Mouse (Mus musculus) lung, embryonic 16.5 days (tissue): ENCODE data around the gene Gart. TPM values are rescaled to one million over a fixed set of nuclear protein-coding genes. Genes with fewer than 3 reads are reported as not detected.

ENCODE experiments used
- ATAC-seq: fragments of 200-750 bp; cut with Nextera tagmentation; 2 replicates; pipeline ENCODE4 v1.8.0; 2017; ENCODE audit warnings: low read depth, mild to moderate bottlenecking, moderate library complexity
- H3K27ac ChIP-seq: fragments of 300-500 bp; sonication (generic); 2 replicates; pipeline ENCODE4 v1.5.1; 2014; ENCODE audit warnings: mild to moderate bottlenecking, control low read depth, low read length
- H3K27me3 ChIP-seq: fragments of 300-500 bp; sonication (generic); 2 replicates; pipeline ENCODE4 v1.6.1; 2014; ENCODE audit warnings: low read depth, low read length, mixed read lengths; ENCODE audit not compliant: control insufficient read depth, insufficient read depth
- H3K36me3 ChIP-seq: fragments of 300-500 bp; sonication (generic); 2 replicates; pipeline ENCODE4 v1.6.1; 2014; ENCODE audit warnings: low read length; ENCODE audit not compliant: control insufficient read depth, insufficient read depth
- H3K4me1 ChIP-seq: fragments of 300-500 bp; sonication (generic); replicated peaks from 2 replicates; pipeline ENCODE4 v1.6.1; 2014; ENCODE audit warnings: low read length, mixed read lengths; ENCODE audit not compliant: control insufficient read depth, insufficient read depth
- H3K4me2 ChIP-seq: fragments of 300-500 bp; sonication (generic); 2 replicates; pipeline ENCODE4 v1.6.1; 2014; ENCODE audit warnings: low read depth, low read length, control low read depth
- H3K4me3 ChIP-seq: fragments of 300-500 bp; sonication (generic); 2 replicates; pipeline ENCODE4 v1.5.1; 2014; ENCODE audit warnings: mild to moderate bottlenecking, low read length, control low read depth
- H3K9ac ChIP-seq: fragments of 300-500 bp; sonication (generic); 2 replicates; pipeline ENCODE4 v1.6.1; 2014; ENCODE audit warnings: low read length, control low read depth
- H3K9me3 ChIP-seq: fragments of 300-500 bp; sonication (generic); 2 replicates; pipeline ENCODE4 v1.6.1; 2016; ENCODE audit warnings: low read length; ENCODE audit not compliant: control insufficient read depth
- WGBS: fragments of 180-500 bp; shearing (Covaris S2); extraction: QIAGEN DNeasy Blood & Tissue Kit; methylation state at CpG from one replicate; pipeline ENCODE4 v1.1.7; 2014; 5-methylcytosine and 5-hydroxymethylcytosine counted together
- polyA plus RNA-seq: library from polyadenylated mRNA; unstranded; fragments of >200 nt; fragmentation: Nextera tagmentation; extraction: Ambion mirVana; gene quantifications from 2 replicates; pipeline ENCODE4 v1.2.1, GENCODE M21; 2015

Gene Gart
- polyA plus RNA-seq = 92.7 and 98.9 TPM in 2 replicates

- under 1% methylated on average over 58 of the region's 59 CpGs for WGBS
- H3K36me3 ChIP-seq = peaks cover under 1% of the 10 kb centered on the region; the same call in 1 of the 2 replicates
- H3K4me2 ChIP-seq = peak within 1 kb of the TSS; percentile 98
Measured at GRCm38 (mm10) chr16:91646681-91647419, at the start of gene Gart. TSS of gene Gart (minus strand) at chr16:91646952.

DNA sequence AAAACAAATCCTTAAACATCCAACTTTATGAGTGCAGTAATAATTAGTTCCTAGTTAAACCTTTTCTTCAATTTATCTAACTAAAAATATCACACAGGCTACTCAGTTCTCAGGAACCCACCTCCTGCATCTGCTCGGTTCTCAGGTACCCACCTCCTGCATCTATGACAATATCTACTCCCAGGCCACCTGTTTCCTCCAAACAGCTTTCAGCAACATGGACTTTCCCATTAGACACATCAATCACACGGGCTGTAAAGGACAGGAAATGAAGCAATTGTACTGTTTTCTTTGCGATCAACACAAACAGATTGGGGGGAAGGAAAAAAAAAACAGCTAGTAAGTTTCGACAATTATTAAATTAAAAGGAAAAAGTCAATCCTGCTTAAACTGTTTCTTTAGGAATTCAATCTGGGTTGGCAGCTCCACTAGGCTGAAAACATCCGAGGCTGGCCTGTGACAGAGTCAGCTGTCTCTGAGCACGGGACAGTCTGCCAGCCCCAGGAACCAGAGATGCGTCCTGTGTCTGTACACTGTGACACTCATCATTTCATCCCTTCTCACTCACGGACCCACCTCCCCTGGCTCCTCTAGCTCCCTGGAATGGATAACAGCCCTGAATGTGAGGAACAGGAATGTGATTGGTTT, 48.5 kb upstream of the Gart start:
- ATAC-seq = 0 out of 2 replicates have a peak, but pooled peaks have one; percentile 53
- Histone ChIP-seq H3K4me3 (no peak overlapping the region), H3K9ac (no peak overlapping the region), H3K36me3 (peaks cover 15% of the 10 kb centered on the region), H3K9me3 (no peaks in the 10 kb centered on the region), H3K27me3 (no peaks in the 10 kb centered on the region), H3K4me1 (no peaks in the 10 kb centered on the region), H3K27ac (no peak overlapping the region), H3K4me2 (no peak overlapping the region)
- 49% methylated on average over 8 of the region's 8 CpGs for WGBS

More at GRCm38 (mm10) chr16:91646681-91647419, at the start of gene Gart:
- Histone ChIP-seq H3K9ac (peak within 1 kb of the TSS; percentile 93), H3K9me3 (no peaks in the 10 kb centered on the region), H3K4me1 (peaks cover 6% of the 10 kb centered on the region), H3K27me3 (no peaks in the 10 kb centered on the region), H3K4me3 (peak within 1 kb of the TSS; percentile 92), H3K27ac (peak within 1 kb of the TSS; percentile 100)
- ATAC-seq = peak; percentile 94

DNA sequence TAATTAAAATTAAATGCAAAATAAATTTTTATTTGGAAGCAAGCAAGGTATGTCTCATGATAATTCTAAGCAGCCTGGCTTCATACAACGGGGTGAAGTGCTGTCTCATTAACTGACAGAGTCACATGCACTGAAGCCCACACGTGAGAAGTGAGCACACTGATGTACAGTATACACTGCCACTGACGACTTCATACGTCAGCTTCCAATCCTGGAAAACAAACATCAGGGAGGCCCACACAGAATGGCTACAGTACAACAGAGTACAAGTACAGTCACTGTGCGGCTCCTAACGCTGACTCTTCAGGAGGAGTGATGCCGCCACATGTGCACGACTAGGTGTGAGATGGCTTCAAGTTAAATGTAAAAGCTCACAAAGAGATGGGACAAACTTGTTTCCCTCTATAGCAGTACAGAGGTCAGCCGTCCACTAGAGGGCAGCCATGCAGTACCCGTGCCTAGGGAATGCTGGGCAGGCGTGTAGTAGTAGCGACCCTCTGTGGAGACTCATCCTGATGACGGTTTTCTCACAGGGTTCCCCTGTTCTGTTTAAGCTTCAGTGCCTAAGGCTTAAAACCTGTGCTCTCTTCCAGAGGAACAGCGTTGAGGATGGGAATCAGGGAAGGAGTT, 47.8 kb upstream of the Gart start:
- Histone ChIP-seq H3K36me3 (peaks cover 15% of the 10 kb centered on the region), H3K4me1 (peaks cover 3% of the 10 kb centered on the region), H3K27ac (no peak overlapping the region), H3K27me3 (no peaks in the 10 kb centered on the region), H3K9ac (no peak overlapping the region), H3K9me3 (no peaks in the 10 kb centered on the region), H3K4me3 (no peak overlapping the region), H3K4me2 (no peak overlapping the region)
- 22% methylated on average over 14 of the region's 14 CpGs for WGBS
- peak; percentile 94 for ATAC-seq

GRCm38 (mm10) chr16:91689791-91690190, 43.0 kb upstream of the Gart start:
- no peak overlapping the region for H3K27ac ChIP-seq
- H3K4me3 ChIP-seq = no peak overlapping the region
- H3K9me3 ChIP-seq = no peaks in the 10 kb centered on the region
- 35% methylated on average over 7 of the region's 7 CpGs for WGBS
- peaks cover 8% of the 10 kb centered on the region; the same call in 1 of the 2 replicates for H3K36me3 ChIP-seq
- H3K4me1 ChIP-seq = peaks cover 16% of the 10 kb centered on the region
- ATAC-seq = no peak
- 0 out of 2 replicates have a peak overlapping the region, but pooled peaks have one; percentile 4 for H3K4me2 ChIP-seq
- no peak overlapping the region for H3K9ac ChIP-seq
- H3K27me3 ChIP-seq = no peaks in the 10 kb centered on the region

DNA sequence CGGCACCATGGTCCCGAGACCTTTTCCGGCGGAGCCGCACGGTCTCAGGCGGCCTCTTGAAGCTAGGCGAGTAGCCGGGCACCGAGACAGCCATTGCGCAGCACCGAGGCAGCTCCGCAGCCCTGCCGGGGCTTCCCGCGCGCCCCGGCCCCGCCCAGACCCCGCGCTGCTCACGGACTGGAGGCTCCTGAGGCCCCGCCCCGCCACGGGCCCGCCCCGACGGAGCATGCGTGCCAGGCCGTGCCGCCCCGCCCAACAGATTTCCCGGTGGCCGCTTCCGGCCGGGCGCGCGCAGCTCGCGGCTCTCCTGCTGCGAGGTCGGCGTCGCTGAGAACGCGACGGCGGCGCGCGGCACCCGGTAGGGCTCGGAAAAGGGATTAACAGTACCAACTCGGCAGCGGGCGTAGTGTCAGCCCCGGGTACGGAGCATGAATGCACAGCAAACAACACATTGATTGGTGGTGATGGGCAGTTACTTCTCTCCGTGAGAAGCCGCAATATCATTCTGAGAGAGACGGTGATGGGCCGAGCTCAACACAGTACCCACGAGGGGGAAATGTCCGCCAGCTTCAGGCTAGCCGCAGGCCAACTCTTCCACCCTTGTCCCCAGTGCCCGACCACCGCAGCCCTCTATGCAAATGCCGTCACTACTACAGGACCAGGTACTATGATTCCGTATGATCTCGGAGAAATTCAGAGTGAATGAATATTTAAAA, 42.0 kb upstream of the Gart start, which contains the start of gene Donson:
Gene Donson (minus strand): TSS at position 152 of the 716 bp plus-strand sequence.
- H3K4me1 ChIP-seq = peaks cover 16% of the 10 kb centered on the region
- H3K27me3 ChIP-seq = no peaks in the 10 kb centered on the region
- peak; percentile 100 for ATAC-seq
- H3K9me3 ChIP-seq = no peaks in the 10 kb centered on the region
- WGBS = under 1% methylated on average over 56 of the region's 71 CpGs
- H3K4me3 ChIP-seq = peak within 1 kb of the TSS; percentile 91
- H3K36me3 ChIP-seq = peaks cover 8% of the 10 kb centered on the region; the same call in 1 of the 2 replicates
- peak within 1 kb of the TSS; percentile 89 for H3K9ac ChIP-seq
- H3K4me2 ChIP-seq = peak within 1 kb of the TSS; percentile 93
- H3K27ac ChIP-seq = peak within 1 kb of the TSS; percentile 65

DNA sequence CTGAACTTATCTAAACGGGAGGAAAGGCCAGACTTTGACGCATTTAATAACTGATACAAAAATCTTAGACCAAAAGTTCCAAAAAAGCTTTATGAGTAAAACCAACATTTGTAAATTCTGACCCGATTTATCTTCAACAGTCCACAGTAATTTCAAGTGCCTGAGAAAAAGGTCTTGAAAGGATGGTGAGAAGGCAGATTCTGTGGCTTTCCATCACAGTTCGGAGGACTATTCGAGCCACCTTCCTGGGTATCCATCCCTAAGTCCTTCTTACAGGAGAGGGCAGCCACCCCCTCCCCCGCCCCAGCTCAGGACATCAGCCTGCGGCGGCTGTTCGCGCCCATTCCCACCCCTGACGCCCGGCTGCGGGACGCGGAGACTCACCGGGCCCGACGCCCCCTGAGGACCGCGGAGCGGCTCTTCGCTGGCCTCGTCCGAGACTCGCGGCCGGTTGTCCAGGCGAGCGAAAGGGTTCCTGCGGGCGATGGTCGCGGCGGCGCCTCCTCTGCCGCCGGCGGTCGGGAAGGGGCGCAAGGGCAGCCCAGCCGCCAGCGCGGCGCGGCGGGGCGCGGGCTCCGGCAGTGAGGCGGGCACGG, 41.4 kb upstream of the Gart start:
- Histone ChIP-seq H3K9me3 (no peaks in the 10 kb centered on the region), H3K4me2 (peak overlapping the region; percentile 93), H3K4me3 (peak overlapping the region; percentile 91), H3K27ac (peak overlapping the region; percentile 61), H3K9ac (peak overlapping the region; percentile 89), H3K36me3 (peaks cover 8% of the 10 kb centered on the region; the same call in 1 of the 2 replicates), H3K27me3 (no peaks in the 10 kb centered on the region), H3K4me1 (peaks cover 16% of the 10 kb centered on the region)
- peak; percentile 48 for ATAC-seq
- WGBS = 1% methylated on average over 50 of the region's 51 CpGs

GRCm38 (mm10) chr16:91686369-91686768, 39.6 kb upstream of the Gart start:
- H3K36me3 ChIP-seq = peaks cover 15% of the 10 kb centered on the region; the same call in 1 of the 2 replicates
- ATAC-seq = no peak
- peaks cover 16% of the 10 kb centered on the region for H3K4me1 ChIP-seq
- H3K27me3 ChIP-seq = no peaks in the 10 kb centered on the region
- H3K4me2 ChIP-seq = no peak overlapping the region
- H3K4me3 ChIP-seq = no peak overlapping the region
- no peak overlapping the region for H3K9ac ChIP-seq
- H3K9me3 ChIP-seq = no peaks in the 10 kb centered on the region
- 76% methylated on average over 5 of the region's 5 CpGs for WGBS
- H3K27ac ChIP-seq = no peak overlapping the region

DNA sequence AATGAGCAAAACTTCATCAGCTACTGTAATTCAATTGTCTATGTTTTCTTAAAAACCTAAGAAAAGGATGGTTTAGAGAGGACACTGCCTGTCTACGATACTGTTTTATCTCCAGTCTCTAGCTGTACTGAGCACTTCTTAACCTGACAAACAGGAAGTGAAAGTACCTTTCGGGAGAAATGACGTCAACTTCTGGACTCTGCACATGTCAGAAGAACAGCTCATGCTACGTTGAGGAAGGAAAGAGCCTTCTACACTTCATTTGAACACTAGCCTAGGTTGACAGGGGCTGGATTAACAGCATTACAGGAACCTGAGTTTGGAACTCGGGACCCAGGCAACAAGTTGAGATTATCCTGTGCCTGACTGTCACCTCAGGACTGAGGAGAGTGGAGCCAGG, 38.8 kb upstream of the Gart start:
- WGBS = 76% methylated on average over 5 of the region's 5 CpGs
- Histone ChIP-seq H3K4me3 (no peak overlapping the region), H3K9ac (no peak overlapping the region), H3K4me1 (peaks cover 16% of the 10 kb centered on the region), H3K36me3 (peaks cover 19% of the 10 kb centered on the region; the same call in 1 of the 2 replicates), H3K9me3 (no peaks in the 10 kb centered on the region), H3K27ac (no peak overlapping the region), H3K27me3 (no peaks in the 10 kb centered on the region), H3K4me2 (no peak overlapping the region)
- no peak for ATAC-seq
